Mouse (Mus musculus) brain, embryonic 14.5 days (tissue): ENCODE data around the gene Hsf2bp.
A peak's percentile ranks its signal among the peaks of the same experiment; 100 is the strongest.

Experiments
- CTCF ChIP-seq: fragments of 200-500 bp; IDR thresholded peaks from 2 replicates; pipeline ENCODE4 v1.5.1; 2012; ENCODE audit warnings: inconsistent platforms, mild to moderate bottlenecking, moderate library complexity, borderline replicate concordance; ENCODE audit not compliant: insufficient read depth, insufficient read length; ENCODE audit errors: extremely low read depth
- POLR2A ChIP-seq: fragments of 200-500 bp; IDR thresholded peaks from 2 replicates; pipeline ENCODE4 v1.6.1; 2012; ENCODE audit warnings: mild to moderate bottlenecking, inconsistent platforms, borderline replicate concordance; ENCODE audit not compliant: poor library complexity, insufficient read depth, insufficient read length, severe bottlenecking; ENCODE audit errors: extremely low read depth

GRCm38 (mm10) chr17:32025386-32025785 lies 10.8 kb downstream of the Hsf2bp start:
- TF ChIP-seq CTCF (peak; percentile 87; the same call in 1 of the 2 replicates), POLR2A (no peak)
